Mouse (Mus musculus) hindbrain, embryonic 10.5 days (tissue): Measurements from ENCODE around the gene Pcsk6. TPM values are rescaled to one million over a fixed set of nuclear protein-coding genes. Genes with fewer than 3 reads are reported as not detected.

ENCODE experiments used
- DNase-seq: peaks from one replicate; pipeline ENCODE4 v3.0.0-alpha.2; 2017; ENCODE audit warnings: low spot score
- H3K27ac ChIP-seq: fragments of 300-500 bp; sonication (generic); 2 replicates; pipeline ENCODE4 v1.5.1; 2016; ENCODE audit warnings: mild to moderate bottlenecking, moderate library complexity
- H3K27me3 ChIP-seq: fragments of 300-500 bp; sonication (generic); 2 replicates; pipeline ENCODE4 v1.6.1; 2016; ENCODE audit warnings: mild to moderate bottlenecking; ENCODE audit not compliant: poor library complexity, insufficient read depth, severe bottlenecking
- H3K36me3 ChIP-seq: fragments of 300-500 bp; sonication (generic); 2 replicates; pipeline ENCODE4 v1.6.1; 2016; ENCODE audit warnings: mild to moderate bottlenecking, moderate library complexity
- H3K4me1 ChIP-seq: fragments of 300-500 bp; sonication (generic); replicated peaks from 2 replicates; pipeline ENCODE4 v1.6.1; 2016; ENCODE audit warnings: mild to moderate bottlenecking
- H3K4me3 ChIP-seq: fragments of 300-500 bp; sonication (generic); 2 replicates; pipeline ENCODE4 v1.5.1; 2016; ENCODE audit warnings: mild to moderate bottlenecking, moderate library complexity
- H3K9me3 ChIP-seq: fragments of 300-500 bp; sonication (generic); 2 replicates; pipeline ENCODE4 v1.6.1; 2016; ENCODE audit warnings: mild to moderate bottlenecking, moderate library complexity
- WGBS: fragments of 180-500 bp; shearing (Covaris S2); methylation state at CpG from one replicate; pipeline ENCODE4 v1.1.7; 2016; 5-methylcytosine and 5-hydroxymethylcytosine counted together
- polyA plus RNA-seq: library from polyadenylated mRNA; unstranded; fragments of >200 nt; fragmentation: Nextera tagmentation; extraction: Ambion mirVana; gene quantifications from 2 replicates; pipeline ENCODE4 v1.2.1, GENCODE M21; 2016

The Pcsk6 gene
- polyA plus RNA-seq, 1 experiment from 2014 or later, result 1.0 TPM

DNA sequence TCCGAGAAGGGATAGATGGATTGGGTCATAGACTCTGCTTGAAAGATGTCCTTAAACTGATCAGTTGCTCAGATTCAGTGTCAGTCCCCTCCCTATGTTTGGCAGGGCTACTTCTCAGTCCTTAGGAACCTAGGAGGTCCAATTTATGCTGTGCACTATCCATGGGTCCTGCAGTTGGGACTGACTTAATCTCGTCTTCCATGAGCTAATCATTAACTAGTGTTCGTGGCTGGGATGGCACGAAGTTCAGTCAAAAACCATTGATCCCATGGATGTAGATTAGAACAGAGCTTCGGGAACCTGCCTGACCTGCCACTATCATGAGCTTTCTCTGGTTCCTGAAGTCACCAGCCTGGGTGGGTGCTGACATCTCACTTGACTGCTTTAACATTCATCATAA is 96.6 kb downstream of the Pcsk6 start:
- H3K4me3 ChIP-seq, result no peak overlapping the region
- H3K9me3 ChIP-seq, result no peaks in the 10 kb centered on the region; the same call in 1 of the 2 replicates
- H3K27me3 ChIP-seq, result no peaks in the 10 kb centered on the region
- no peak overlapping the region for H3K27ac ChIP-seq
- 94% methylated on average over 5 of the region's 5 CpGs for WGBS
- H3K4me1 ChIP-seq, result peaks cover 21% of the 10 kb centered on the region
- H3K36me3 ChIP-seq, result no peaks in the 10 kb centered on the region
- DNase-seq, result no peak

DNA sequence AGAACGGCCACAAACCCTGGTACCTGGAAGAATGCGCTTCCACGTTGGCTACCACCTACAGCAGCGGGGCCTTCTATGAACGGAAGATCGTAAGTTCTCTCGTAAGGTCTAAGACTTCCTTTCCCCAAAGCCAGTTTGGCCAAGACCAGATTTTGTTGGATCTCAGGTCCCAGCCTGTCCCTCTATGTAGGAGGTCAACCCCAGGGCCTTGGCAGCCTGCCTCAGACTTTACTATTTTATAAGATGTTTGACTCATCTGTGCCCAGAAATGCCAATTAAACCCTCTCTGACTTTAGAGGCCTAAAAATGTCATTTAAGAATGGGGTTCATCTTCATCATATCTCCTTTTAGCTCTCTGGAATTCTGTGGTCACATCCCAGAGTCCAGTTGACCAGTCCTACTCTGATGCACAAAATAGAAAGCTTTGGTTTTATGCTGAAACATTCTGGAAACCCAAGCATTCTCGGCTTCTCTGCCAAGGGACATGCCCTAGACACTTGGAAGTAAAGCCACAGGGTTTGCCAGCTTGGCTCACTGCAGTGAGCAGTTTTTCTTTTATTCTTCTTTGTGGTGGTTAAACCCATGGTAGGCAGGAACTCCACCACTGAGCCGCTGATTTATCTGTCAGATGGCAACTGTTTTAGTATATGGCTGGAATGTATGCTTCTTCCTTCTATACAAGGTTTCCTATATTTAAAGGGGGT is 97.8 kb downstream of the Pcsk6 start:
- peaks cover 21% of the 10 kb centered on the region for H3K4me1 ChIP-seq
- WGBS, result 93% methylated on average over 9 of the region's 9 CpGs
- H3K36me3 ChIP-seq, result no peaks in the 10 kb centered on the region
- H3K27me3 ChIP-seq, result no peaks in the 10 kb centered on the region
- H3K4me3 ChIP-seq, result no peak overlapping the region
- H3K27ac ChIP-seq, result no peak overlapping the region
- DNase-seq, result no peak
- H3K9me3 ChIP-seq, result no peaks in the 10 kb centered on the region; the same call in 1 of the 2 replicates

DNA sequence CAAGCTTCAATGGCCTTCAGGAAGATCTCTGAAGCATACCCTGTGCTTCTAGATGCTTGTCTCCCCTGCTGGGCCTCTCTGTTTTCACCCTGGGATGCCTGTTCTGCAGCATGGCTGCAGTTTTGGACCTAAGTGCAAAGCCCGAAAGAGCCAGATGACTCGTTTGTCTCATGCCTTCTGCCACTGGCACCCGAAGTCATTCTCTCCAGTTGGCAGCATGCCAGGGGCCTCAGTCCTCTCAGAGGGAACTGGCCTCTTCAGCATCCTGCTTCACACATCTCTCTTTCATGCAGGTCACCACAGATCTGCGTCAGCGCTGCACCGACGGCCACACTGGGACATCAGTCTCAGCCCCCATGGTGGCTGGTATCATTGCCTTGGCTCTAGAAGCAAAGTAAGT is 101.1 kb downstream of the Pcsk6 start:
- DNase-seq, result no peak
- H3K4me3 ChIP-seq, result no peak overlapping the region
- H3K4me1 ChIP-seq, result no peaks in the 10 kb centered on the region
- WGBS, result 94% methylated on average over 7 of the region's 7 CpGs
- H3K27me3 ChIP-seq, result no peaks in the 10 kb centered on the region
- no peak overlapping the region for H3K27ac ChIP-seq
- no peaks in the 10 kb centered on the region for H3K36me3 ChIP-seq
- no peaks in the 10 kb centered on the region for H3K9me3 ChIP-seq

DNA sequence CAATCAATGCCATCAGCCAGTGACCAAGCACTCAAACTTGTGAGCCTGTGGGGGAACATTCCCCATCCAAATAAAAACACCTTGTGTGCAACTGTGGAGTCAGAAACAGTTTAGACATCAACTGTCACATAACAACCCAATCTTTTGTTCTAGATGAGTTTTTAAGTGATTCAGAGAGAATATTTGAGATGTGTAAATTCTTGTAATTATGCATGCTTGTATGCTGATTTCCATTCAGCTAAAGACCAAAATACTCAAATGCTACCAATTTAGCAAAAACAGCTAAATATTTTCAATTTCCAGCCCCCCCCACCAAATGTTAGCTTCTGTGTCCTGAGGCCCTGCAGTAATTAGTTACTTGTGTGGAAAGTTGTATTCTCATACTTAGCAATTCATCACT is 102.9 kb downstream of the Pcsk6 start:
- Histone ChIP-seq H3K9me3 (no peaks in the 10 kb centered on the region), H3K4me3 (no peak overlapping the region), H3K27me3 (no peaks in the 10 kb centered on the region), H3K4me1 (no peaks in the 10 kb centered on the region), H3K36me3 (no peaks in the 10 kb centered on the region), H3K27ac (no peak overlapping the region)
- no peak for DNase-seq

DNA sequence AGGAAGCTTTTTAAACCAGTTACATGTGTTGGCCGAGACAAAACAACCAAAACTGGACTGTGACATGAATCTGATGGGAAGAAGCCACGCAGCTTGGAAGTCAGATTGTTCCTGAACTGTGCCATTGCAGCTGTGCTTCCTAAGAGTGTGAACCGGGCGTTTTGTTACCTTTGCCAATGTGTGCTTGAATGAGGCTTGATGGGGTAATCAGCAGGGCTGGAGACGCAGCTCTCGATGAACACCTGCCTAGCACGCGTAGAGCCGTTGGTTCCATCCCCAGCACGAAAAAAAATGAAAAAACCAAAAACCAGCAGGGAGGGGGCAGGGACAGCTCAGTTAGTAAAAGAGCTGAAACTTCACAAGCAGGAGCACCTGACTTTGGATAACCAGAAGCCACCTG is 109.8 kb downstream of the Pcsk6 start:
- Histone ChIP-seq H3K9me3 (no peaks in the 10 kb centered on the region), H3K27me3 (no peaks in the 10 kb centered on the region), H3K4me1 (peaks cover 27% of the 10 kb centered on the region; the same call in 1 of the 2 replicates), H3K36me3 (no peaks in the 10 kb centered on the region), H3K4me3 (no peak overlapping the region), H3K27ac (no peak overlapping the region; the same call in 1 of the 2 replicates)
- no peak for DNase-seq
- WGBS, result 87% methylated on average over 10 of the region's 10 CpGs

DNA sequence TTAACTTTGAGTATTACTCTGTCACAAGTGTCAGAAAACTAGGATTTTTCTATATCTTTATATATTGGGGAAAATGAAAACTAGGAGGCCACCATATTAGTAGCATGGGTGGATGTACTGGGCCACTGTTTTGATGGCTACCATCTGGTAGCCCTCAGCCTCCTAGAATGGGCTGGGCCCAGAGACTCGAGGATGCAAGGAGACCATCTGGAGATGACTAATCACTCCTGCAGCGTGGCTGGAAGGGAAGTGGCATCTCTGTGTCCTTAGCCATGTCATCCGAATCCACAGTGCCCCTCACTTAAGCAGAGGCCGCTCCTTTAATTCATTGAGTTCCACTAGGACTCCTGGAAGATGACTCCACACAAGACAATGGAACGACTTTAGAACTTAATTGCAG is 115.8 kb downstream of the Pcsk6 start:
- DNase-seq, result no peak
- no peaks in the 10 kb centered on the region for H3K36me3 ChIP-seq
- no peaks in the 10 kb centered on the region for H3K27me3 ChIP-seq
- no peaks in the 10 kb centered on the region for H3K9me3 ChIP-seq
- 78% methylated on average over 5 of the region's 5 CpGs for whole genome bisulfite sequencing
- no peak overlapping the region for H3K4me3 ChIP-seq
- no peak overlapping the region for H3K27ac ChIP-seq
- H3K4me1 ChIP-seq, result peaks cover 23% of the 10 kb centered on the region; the same call in 1 of the 2 replicates

DNA sequence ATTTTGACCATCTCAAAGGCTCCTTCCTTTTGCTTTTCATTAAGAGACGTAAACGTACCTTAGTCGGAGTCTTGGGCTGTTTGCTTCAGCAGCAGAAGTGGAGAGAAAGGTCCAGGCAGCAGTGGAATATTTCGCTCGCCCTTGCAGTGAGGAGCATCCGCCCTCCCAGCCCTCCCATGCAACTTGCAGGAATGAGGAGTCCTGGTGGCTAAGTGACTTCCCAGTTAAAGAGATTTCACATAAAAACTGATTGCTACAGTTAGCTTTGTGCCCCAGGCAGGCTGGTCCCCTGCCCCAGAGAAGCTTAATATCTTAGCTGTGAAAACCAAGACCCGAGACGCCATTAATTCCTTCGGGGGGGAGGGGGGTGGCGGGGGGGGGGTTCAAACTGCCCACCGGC is 116.4 kb downstream of the Pcsk6 start:
- H3K4me1 ChIP-seq, result peaks cover 23% of the 10 kb centered on the region; the same call in 1 of the 2 replicates
- no peak overlapping the region for H3K4me3 ChIP-seq
- DNase-seq, result no peak
- H3K36me3 ChIP-seq, result no peaks in the 10 kb centered on the region
- H3K27ac ChIP-seq, result no peak overlapping the region
- no peaks in the 10 kb centered on the region for H3K9me3 ChIP-seq
- WGBS, result 86% methylated on average over 11 of the region's 11 CpGs
- H3K27me3 ChIP-seq, result no peaks in the 10 kb centered on the region

DNA sequence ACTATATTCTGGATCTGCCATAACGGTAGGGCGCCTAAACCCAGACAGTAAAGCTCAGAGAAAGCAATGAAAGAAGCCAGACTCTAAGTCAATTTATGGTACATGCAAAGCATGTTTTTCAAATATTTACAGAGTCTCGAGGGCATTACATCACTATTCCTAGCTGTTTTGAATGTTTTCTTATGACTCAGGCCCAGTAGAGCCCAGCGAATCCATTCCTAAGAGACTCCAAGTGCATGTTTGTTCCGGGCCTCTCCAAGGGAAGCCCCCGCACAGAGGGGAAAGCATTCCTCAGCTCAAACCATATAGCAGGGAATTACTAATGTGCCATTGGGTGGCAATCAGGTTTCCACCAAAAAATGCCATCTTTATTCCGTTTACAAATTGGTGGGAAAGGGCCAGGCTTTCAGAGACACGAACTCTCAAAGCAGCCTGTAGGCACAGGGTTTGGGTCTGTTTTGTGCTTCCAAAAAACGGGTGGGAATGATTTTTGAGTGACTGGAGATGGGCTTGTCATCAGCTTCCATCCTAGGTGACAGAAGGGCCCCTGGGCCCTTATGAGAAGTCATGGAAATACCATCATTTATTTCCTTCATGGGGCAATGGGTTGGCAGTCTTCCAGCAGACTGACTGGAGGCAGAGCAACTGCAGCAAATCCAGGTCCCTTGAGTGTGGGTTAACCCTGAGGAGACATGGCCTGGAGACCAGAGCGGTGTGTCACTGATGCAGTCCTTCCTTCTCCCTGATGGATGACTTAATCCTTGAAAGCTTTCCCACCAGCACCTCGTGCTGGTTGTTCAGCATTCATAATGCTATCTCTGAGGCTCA is 117.7 kb downstream of the Pcsk6 start:
- Histone ChIP-seq H3K4me3 (no peak overlapping the region), H3K27me3 (no peaks in the 10 kb centered on the region), H3K4me1 (peaks cover 16% of the 10 kb centered on the region; the same call in 1 of the 2 replicates), H3K36me3 (no peaks in the 10 kb centered on the region), H3K9me3 (no peaks in the 10 kb centered on the region), H3K27ac (no peak overlapping the region)
- DNase-seq, result no peak
- 84% methylated on average over 11 of the region's 11 CpGs for WGBS

DNA sequence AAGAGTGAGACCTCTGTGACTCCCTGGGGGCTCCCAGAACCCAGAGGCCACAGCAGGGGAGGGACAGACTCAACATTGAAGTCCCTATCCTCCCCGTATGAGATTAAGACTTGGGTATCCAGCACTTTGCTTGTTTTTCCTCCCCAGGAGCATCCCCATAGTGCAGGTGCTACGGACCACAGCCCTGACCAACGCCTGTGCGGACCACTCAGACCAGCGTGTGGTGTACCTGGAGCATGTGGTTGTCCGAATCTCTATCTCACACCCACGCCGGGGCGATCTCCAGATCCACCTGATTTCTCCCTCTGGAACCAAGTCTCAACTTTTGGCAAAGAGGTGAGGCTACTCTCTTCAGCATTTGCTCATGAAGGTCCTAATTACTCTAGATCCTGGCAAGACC is 118.5 kb downstream of the Pcsk6 start:
- 92% methylated on average over 9 of the region's 9 CpGs for WGBS
- Histone ChIP-seq H3K36me3 (no peaks in the 10 kb centered on the region), H3K27ac (no peak overlapping the region), H3K27me3 (no peaks in the 10 kb centered on the region), H3K4me3 (no peak overlapping the region), H3K9me3 (no peaks in the 10 kb centered on the region), H3K4me1 (peaks cover 14% of the 10 kb centered on the region; the same call in 1 of the 2 replicates)
- no peak for DNase-seq

DNA sequence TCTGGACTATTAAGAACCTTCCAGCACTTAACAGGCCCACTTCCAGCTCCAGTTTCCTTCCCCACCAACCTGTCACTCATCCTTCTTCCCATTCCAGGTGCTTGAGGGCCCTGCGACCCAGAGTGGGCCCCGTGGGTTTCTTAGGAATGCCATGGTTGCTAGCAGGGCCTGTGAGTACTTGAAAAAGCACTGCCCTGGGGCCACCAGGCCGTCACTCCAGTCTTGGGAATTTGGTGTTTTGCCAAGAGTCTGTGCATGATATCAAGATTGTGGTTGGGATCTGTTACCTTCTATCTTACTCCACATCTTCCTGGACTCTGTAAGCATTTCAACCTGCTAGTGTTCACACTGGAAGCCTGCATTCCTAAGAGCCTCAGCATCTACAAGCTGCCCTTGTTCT is 120.5 kb downstream of the Pcsk6 start:
- Histone ChIP-seq H3K4me3 (no peak overlapping the region), H3K4me1 (peaks cover 10% of the 10 kb centered on the region; the same call in 1 of the 2 replicates), H3K27me3 (no peaks in the 10 kb centered on the region), H3K36me3 (no peaks in the 10 kb centered on the region), H3K27ac (no peak overlapping the region), H3K9me3 (no peaks in the 10 kb centered on the region)
- DNase-seq, result no peak
- WGBS, result 71% methylated on average over 3 of the region's 3 CpGs

DNA sequence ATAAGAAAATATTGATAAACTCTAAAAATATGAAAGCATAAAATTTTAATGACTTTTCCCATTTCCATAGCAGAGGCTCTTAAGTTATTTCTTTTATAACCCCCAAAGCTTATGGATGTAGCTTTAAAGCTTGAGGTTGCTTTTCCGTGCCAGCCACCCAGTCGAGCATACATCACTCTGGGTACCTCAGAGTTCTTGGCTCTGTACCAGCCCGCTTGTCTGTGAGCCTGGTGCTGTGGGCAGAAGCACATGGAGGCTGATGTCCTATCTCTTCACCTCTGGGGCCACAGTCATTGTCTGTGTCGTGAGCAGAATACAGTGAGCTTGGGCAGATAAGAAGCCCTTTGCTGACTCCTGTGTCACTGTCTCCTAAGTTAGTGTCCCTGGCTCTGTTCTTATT is 126.7 kb downstream of the Pcsk6 start:
- no peaks in the 10 kb centered on the region for H3K4me1 ChIP-seq
- no peak overlapping the region for H3K4me3 ChIP-seq
- no peak overlapping the region for H3K27ac ChIP-seq
- H3K27me3 ChIP-seq, result no peaks in the 10 kb centered on the region
- WGBS, result 90% methylated on average over 4 of the region's 4 CpGs
- H3K9me3 ChIP-seq, result no peaks in the 10 kb centered on the region
- H3K36me3 ChIP-seq, result no peaks in the 10 kb centered on the region
- no peak for DNase-seq

DNA sequence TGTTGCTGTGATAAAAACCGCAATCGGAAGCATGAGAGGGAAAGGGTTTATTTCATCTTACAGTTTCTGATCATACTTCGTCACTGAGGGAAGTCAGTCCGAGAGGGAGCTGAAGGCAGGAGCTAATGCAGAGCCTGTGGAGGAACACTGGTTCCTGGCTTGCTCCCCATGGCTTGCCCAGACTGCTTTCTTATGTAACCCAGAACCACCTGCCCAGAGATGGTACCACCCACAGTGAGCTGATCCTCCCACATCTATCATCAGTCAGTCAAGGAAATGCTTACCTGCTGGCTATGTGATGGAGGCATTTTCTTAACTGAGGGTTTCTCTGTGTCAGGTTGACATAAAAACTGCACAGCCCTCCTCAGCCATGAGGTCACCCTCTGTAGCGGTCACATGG is 127.2 kb downstream of the Pcsk6 start:
- Histone ChIP-seq H3K4me3 (no peak overlapping the region), H3K4me1 (peaks cover 3% of the 10 kb centered on the region; the same call in 1 of the 2 replicates), H3K9me3 (no peaks in the 10 kb centered on the region), H3K36me3 (no peaks in the 10 kb centered on the region), H3K27ac (no peak overlapping the region), H3K27me3 (no peaks in the 10 kb centered on the region)
- no peak for DNase-seq
- 93% methylated on average over 5 of the region's 5 CpGs for WGBS

DNA sequence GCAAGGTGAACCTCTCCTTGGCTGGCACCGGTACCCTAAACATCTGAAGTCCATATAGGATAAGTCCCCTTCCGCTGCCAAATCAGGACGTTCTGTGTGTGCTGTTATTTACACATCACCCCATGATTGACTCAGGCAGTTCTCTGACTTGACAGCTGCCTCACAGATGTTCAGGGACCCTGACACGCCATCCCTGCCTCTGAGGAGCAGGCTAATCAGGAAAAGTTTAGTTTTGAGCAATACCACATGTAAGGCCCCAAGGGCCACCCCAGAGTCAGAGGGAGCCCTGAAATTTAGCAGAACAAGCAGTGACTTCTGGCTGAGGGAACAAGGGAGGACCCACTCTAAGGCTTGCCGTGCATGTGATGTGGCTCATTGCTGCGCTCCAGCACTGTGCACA is 130.8 kb downstream of the Pcsk6 start:
- H3K27ac ChIP-seq, result no peak overlapping the region
- peaks cover 4% of the 10 kb centered on the region; the same call in 1 of the 2 replicates for H3K4me1 ChIP-seq
- no peaks in the 10 kb centered on the region for H3K36me3 ChIP-seq
- 79% methylated on average over 6 of the region's 6 CpGs for WGBS
- no peaks in the 10 kb centered on the region for H3K9me3 ChIP-seq
- DNase-seq, result no peak
- H3K27me3 ChIP-seq, result no peaks in the 10 kb centered on the region
- H3K4me3 ChIP-seq, result no peak overlapping the region
